In the genomic region with DNA sequence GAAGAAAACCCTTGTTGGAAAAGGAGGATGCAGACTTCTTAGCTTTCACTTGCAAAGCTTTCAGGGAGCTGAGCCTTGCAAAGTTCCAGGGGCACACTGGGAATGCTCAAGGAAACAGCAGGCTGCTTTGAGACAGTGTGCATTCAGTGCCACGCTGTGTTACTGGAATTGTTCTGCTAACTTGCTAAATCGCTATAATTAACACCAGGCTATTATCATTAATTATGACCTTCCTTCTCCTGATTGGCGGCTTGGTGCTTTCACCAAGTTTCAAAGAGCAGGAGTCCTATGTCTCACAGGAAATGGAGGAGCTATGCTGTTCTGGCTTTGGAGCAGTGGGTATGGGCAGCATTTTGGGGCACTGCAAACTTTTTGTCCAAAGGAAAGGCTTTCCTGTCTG, we compare ENCODE assay signal across 25 mouse cellular contexts. TPM values are rescaled to one million over a fixed set of nuclear protein-coding genes. Genes with fewer than 3 reads are reported as not detected.
DNase-seq lines count a peak whose midpoint lies in the region; ATAC-seq and TF ChIP-seq lines count a peak whose summit lies in the region.
"Had no signal": no experiment of that assay in that cellular context is flagged by ENCODE, and none has a peak within 500 bp of the region (broad histone marks: within the 10 kb centered on the region; RNA-seq: fewer than 3 reads in every experiment).

No protein-coding gene starts in this region.

- H3K4me1 ChIP-seq in forebrain, embryonic 13.5 days: peaks cover 11% of the 10 kb centered on the region
- H3K4me1 ChIP-seq in forebrain, embryonic 11.5 days (replicated peaks; ENCODE audit: control insufficient read depth, insufficient read depth, low read length): 0 out of 2 replicates have a peak, but pooled peaks cover 3% of the 10 kb centered on the region
- H3K4me1 ChIP-seq in limb, embryonic 11.5 days (ENCODE audit: control insufficient read depth, insufficient read depth, low read length): no peaks in the 10 kb centered on the region
- peaks cover 5% of the 10 kb centered on the region; the same call in 1 of the 2 replicates for H3K4me1 ChIP-seq in limb, embryonic 10.5 days
- H3K4me1 ChIP-seq: embryonic facial prominence, embryonic 12.5 days; heart, embryonic 10.5 days; heart, embryonic 15.5 days; intestine, embryonic 15.5 days had no signal

- no peak overlapping the region for H3K9ac ChIP-seq in forebrain, embryonic 13.5 days
- no peak overlapping the region for H3K9ac ChIP-seq in forebrain, embryonic 11.5 days (ENCODE audit: low read length)
- H3K9ac ChIP-seq in limb, embryonic 11.5 days (ENCODE audit: low read length): no peak overlapping the region
- H3K9ac ChIP-seq: embryonic facial prominence, embryonic 12.5 days; heart, embryonic 15.5 days; hindbrain, embryonic 13.5 days; intestine, embryonic 15.5 days had no signal

- no peaks in the 10 kb centered on the region for H3K27me3 ChIP-seq in forebrain, embryonic 13.5 days
- no peaks in the 10 kb centered on the region for H3K27me3 ChIP-seq in forebrain, embryonic 11.5 days (ENCODE audit: control insufficient read depth, insufficient read depth, low read length)
- no peaks in the 10 kb centered on the region for H3K27me3 ChIP-seq in limb, embryonic 11.5 days (ENCODE audit: control insufficient read depth, insufficient read depth, low read length)
- H3K27me3 ChIP-seq in limb, embryonic 10.5 days (ENCODE audit: low read depth, poor library complexity, severe bottlenecking): no peaks in the 10 kb centered on the region
- H3K27me3 ChIP-seq: embryonic facial prominence, embryonic 12.5 days; heart, embryonic 15.5 days; intestine, embryonic 15.5 days had no signal

- no peaks in the 10 kb centered on the region for H3K36me3 ChIP-seq in forebrain, embryonic 13.5 days (ENCODE audit: poor library complexity, severe bottlenecking)
- H3K36me3 ChIP-seq in forebrain, embryonic 11.5 days (ENCODE audit: control insufficient read depth, insufficient read depth, low read length): no peaks in the 10 kb centered on the region
- H3K36me3 ChIP-seq in limb, embryonic 11.5 days (ENCODE audit: control insufficient read depth, insufficient read depth, low read length): no peaks in the 10 kb centered on the region
- no peaks in the 10 kb centered on the region for H3K36me3 ChIP-seq in limb, embryonic 10.5 days
- H3K36me3 ChIP-seq: embryonic facial prominence, embryonic 12.5 days; heart, embryonic 10.5 days; heart, embryonic 15.5 days; hindbrain, embryonic 13.5 days; intestine, embryonic 15.5 days had no signal

- H3K4me2 ChIP-seq in forebrain, embryonic 13.5 days: no peak overlapping the region
- H3K4me2 ChIP-seq in forebrain, embryonic 11.5 days (ENCODE audit: low read depth, low read length, severe bottlenecking): no peak overlapping the region
- H3K4me2 ChIP-seq in limb, embryonic 11.5 days (ENCODE audit: low read depth, severe bottlenecking): no peak overlapping the region
- H3K4me2 ChIP-seq: embryonic facial prominence, embryonic 12.5 days; heart, embryonic 15.5 days; hindbrain, embryonic 13.5 days; intestine, embryonic 15.5 days had no signal

- WGBS in forebrain, embryonic 13.5 days: 17% methylated on average over 3 of the region's 3 CpGs
- WGBS in forebrain, embryonic 11.5 days: 42% methylated on average over 3 of the region's 3 CpGs
- WGBS in limb, embryonic 11.5 days: 45% methylated on average over 3 of the region's 3 CpGs
- WGBS in limb, embryonic 10.5 days: 66% methylated on average over 3 of the region's 3 CpGs

- peak; percentile 88 for ATAC-seq in forebrain, embryonic 13.5 days
- no peak for ATAC-seq in forebrain, embryonic 11.5 days (replicated peaks; ENCODE audit: low FRiP score)
- no peak for ATAC-seq in limb, embryonic 11.5 days (ENCODE audit: insufficient number of reproducible peaks, low FRiP score, low TSS enrichment, low read depth)
- ATAC-seq: CD4-positive, CD25-positive, alpha-beta regulatory T cell, adult 4 months; intestine, embryonic 15.5 days had no signal

- H3K4me3 ChIP-seq in forebrain, embryonic 13.5 days: no peak overlapping the region
- H3K4me3 ChIP-seq in forebrain, embryonic 11.5 days (ENCODE audit: low read depth, low read length): no peak overlapping the region
- H3K4me3 ChIP-seq in limb, embryonic 11.5 days (ENCODE audit: low read depth, low read length): no peak overlapping the region
- no peak overlapping the region for H3K4me3 ChIP-seq in limb, embryonic 10.5 days
- H3K4me3 ChIP-seq: embryonic facial prominence, embryonic 12.5 days; heart, embryonic 10.5 days; heart, embryonic 15.5 days; hindbrain, embryonic 13.5 days; intestine, embryonic 15.5 days had no signal

- no peak overlapping the region for H3K27ac ChIP-seq in forebrain, embryonic 13.5 days
- H3K27ac ChIP-seq in forebrain, embryonic 11.5 days (ENCODE audit: low read depth, low read length): no peak overlapping the region
- H3K27ac ChIP-seq in limb, embryonic 11.5 days (replicated peaks; ENCODE audit: low read depth, low read length): no peak overlapping the region
- H3K27ac ChIP-seq in limb, embryonic 10.5 days: no peak overlapping the region
- H3K27ac ChIP-seq: embryonic facial prominence, embryonic 12.5 days; heart, embryonic 10.5 days; heart, embryonic 15.5 days; hindbrain, embryonic 13.5 days; intestine, embryonic 15.5 days had no signal

- DNase-seq in forebrain, embryonic 11.5 days (ENCODE audit: low spot score): no peak
- peak; percentile 22 for DNase-seq in limb, embryonic 11.5 days (ENCODE audit: low spot score)
- no peak for DNase-seq in limb, embryonic 10.5 days (ENCODE audit: low spot score)
- peak; percentile 80 for DNase-seq in brain, embryonic 14.5 days (ENCODE audit: low read depth)
- no peak for DNase-seq in lung, postnatal 25 days (ENCODE audit: low spot score)
- DNase-seq in adrenal gland, postnatal 25 days: no peak
- DNase-seq: adrenal gland, adult 2 months; adrenal gland, postnatal 36 days; B cell, adult 2 months; cerebellum, adult 11-12 months; cerebellum, adult 9-10 months; cerebellum, postnatal 25 days; gastrocnemius, postnatal 36 days; heart, adult 18-20 months; heart, postnatal 14 days had no signal

- no peak for TF ChIP-seq POLR2A in brain, embryonic 14.5 days (IDR thresholded peaks at IDR 0.05; ENCODE audit: borderline replicate concordance, extremely low read depth, insufficient read depth, insufficient read length, poor library complexity, severe bottlenecking)

- no peak for TF ChIP-seq CTCF in brain, embryonic 14.5 days (IDR thresholded peaks at IDR 0.05; ENCODE audit: borderline replicate concordance, extremely low read depth, insufficient read depth, insufficient read length)

- no peaks in the 10 kb centered on the region for H3K9me3 ChIP-seq in forebrain, embryonic 13.5 days (replicated peaks)
- H3K9me3 ChIP-seq in forebrain, embryonic 11.5 days (ENCODE audit: control insufficient read depth, low read length): no peaks in the 10 kb centered on the region
- H3K9me3 ChIP-seq in limb, embryonic 11.5 days (ENCODE audit: control insufficient read depth, low read length): no peaks in the 10 kb centered on the region
- H3K9me3 ChIP-seq in limb, embryonic 10.5 days (replicated peaks): no peaks in the 10 kb centered on the region
- H3K9me3 ChIP-seq: embryonic facial prominence, embryonic 12.5 days; heart, embryonic 10.5 days; heart, embryonic 15.5 days; hindbrain, embryonic 13.5 days; intestine, embryonic 15.5 days had no signal

RNA-seq across cellular contexts. Expression of a gene that starts 43.0 kb away (rescaled TPM):
- polyA plus RNA-seq in forebrain, embryonic 13.5 days (2015; fragmentation: Nextera tagmentation; extraction: Ambion mirVana): 1.8 and 2.0 TPM in 2 replicates
- 0.15 and 0.29 TPM in 2 replicates for polyA plus RNA-seq in forebrain, embryonic 11.5 days (2014; fragmentation: Nextera tagmentation; extraction: Ambion mirVana)
- 0.05 and 0.06 TPM in 2 replicates for polyA plus RNA-seq in limb, embryonic 11.5 days (2014; fragmentation: Nextera tagmentation; extraction: Ambion mirVana)
- 0.04 TPM in 1 of 2 replicates, not detected in the other for polyA plus RNA-seq in limb, embryonic 10.5 days (2016; fragmentation: Nextera tagmentation; extraction: Ambion mirVana)
- 1.3 and 3.7 TPM in 2 replicates for polyA plus RNA-seq in brain, embryonic 14.5 days (2012; rRNA removed)
- total RNA-seq in adrenal gland, postnatal 25 days (2021): 0.09 TPM in 1 of 2 replicates, not detected in the other
- total RNA-seq: adrenal gland, postnatal 36 days; gastrocnemius, adult 8-10 months; heart, adult 18-20 months; hematopoietic stem cell, adult 5-6 weeks; MEL had no signal

Comparison
In these comparisons a context has a peak if more than half of its experiments do, and no peak if none do; other contexts are left out.
1. DNase-seq: peak in limb, embryonic 11.5 days (single experiment) and brain, embryonic 14.5 days (single experiment); none in forebrain, embryonic 11.5 days (single experiment), limb, embryonic 10.5 days (single experiment), lung, postnatal 25 days (single experiment) and adrenal gland, postnatal 25 days (single experiment).